Mouse (Mus musculus) naive thymus-derived CD4-positive, alpha-beta T cell, adult 2 months (primary cell): ENCODE measurements around the gene Shisa8.
"Not testable (repeated sequence)": the region's sequence is repeated elsewhere in the genome, so short reads cannot be mapped to it uniquely, and the experiment has no call there.

Source experiments
- DNase-seq: peaks from one replicate; pipeline ENCODE4 v3.0.0-alpha.2; 2011; ENCODE audit warnings: low read depth

Gene Shisa8

DNA sequence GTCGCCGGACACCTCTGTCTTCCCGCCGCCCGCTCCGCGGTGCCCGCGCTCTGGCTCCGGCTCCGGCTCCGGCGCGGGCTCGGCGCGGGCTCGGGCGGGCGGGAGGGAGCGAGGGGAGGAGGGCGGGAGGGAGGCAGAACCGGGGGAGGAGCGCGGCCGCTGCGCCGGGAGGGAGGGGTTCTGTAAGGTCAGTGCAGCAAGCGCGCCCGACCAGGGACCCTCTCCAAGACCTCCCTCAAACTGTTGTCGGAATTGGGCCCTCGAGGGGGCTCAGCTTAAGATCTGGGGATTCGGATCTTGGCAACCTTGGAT, at the start of gene Shisa8:
Gene Shisa8, minus strand, starts transcription at position 64 of the 312 bp plus-strand sequence.
- DNase-seq, result no peak

DNA sequence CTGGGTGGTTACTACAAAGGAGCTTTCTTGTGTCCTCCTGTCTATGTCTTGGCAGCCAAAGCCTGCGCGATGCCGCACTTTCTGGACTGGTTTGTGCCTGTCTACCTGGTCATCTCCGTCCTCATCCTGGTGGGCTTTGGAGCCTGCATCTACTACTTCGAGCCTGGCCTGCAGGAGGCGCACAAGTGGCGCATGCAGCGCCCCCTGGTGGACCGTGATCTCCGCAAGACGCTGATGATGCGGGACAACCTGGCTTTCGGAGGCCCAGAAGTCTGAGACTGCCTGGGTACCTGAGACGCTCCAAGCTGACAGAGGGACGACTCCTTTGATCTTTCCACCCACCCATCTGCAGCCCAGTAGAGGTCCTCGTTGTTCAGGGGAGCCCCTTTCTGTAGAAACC, 46.9 kb upstream of the Shisa8 start:
- peak; percentile 80 for DNase-seq

DNA sequence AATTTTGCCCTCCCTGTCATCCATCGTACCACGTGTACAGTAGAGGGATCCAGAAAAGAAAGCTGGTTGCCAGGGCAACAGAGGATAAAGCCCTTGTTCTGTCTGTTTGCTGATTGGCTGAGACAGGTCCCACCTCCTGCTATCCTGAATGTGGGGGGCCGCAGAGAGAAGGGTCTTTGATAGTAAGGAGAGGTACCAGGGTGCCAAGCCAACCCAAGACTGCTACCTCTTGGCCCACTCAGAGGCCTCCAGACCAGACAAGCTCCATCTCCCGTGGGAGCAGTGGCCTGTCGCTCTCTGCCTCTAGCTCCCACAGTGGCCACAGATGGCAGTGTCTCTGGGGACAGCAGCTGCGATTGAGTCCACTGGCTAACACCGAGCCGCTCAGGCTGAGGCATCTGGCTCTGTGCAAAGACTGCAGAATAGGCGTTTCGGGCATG, 43.3 kb upstream of the Shisa8 start:
- DNase-seq, result no peak

GRCm38 (mm10) chr15:82255248-82255647, 42.6 kb upstream of the Shisa8 start:
- no peak for DNase-seq

GRCm38 (mm10) chr15:82252097-82252496, 39.5 kb upstream of the Shisa8 start, which contains the start of gene 1500009C09Rik:
1500009C09Rik (plus strand) TSS chr15:82252397.
- DNase-seq, result no peak

GRCm38 (mm10) chr15:82251579-82251978, 39.0 kb upstream of the Shisa8 start:
- DNase-seq, result peak; percentile 40

- no peak for DNase-seq
Measured at GRCm38 (mm10) chr15:82247131-82247776, 34.6 kb upstream of the Shisa8 start.

GRCm38 (mm10) chr15:82244805-82245161, 32.2 kb upstream of the Shisa8 start:
- not testable (repeated sequence) for DNase-seq

DNA sequence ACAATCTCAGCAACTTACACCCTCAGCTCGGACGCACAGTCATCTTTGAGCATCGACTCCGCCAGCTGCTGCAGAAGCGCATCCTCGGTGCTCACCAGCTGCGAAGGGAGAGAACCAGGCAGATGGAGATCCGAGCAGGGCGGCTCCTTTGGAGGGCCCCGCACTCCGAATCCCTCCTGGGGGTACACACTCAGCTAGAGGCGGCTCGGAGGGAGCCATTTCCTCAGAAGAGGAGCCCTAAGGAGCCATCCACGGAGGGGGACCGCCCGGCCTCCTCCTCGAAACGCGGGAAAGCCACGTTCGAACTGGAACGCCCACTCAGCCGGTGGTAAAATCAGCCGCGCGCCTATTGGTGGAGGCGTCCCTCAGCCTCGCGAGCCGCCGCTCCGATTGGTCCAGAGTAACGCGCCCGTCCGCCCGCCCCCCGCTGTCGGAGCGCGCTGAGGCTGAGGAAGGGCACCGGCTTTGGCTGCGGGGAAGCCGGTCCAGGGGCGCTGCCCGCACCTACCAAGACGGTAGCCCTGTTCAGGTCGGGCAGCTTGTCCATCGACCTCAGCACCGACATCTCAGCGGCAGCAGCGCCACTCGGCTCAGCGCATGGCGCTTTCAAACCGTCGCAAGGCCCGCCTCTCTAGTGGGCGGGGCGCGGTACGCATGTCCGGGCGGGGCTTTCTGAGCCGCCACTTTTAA, 31.6 kb upstream of the Shisa8 start, which contains the start of gene Cenpm:
Gene Cenpm, minus strand, starts transcription at position 634 of the 690 bp plus-strand sequence.
- DNase-seq, result peak; percentile 95

DNA sequence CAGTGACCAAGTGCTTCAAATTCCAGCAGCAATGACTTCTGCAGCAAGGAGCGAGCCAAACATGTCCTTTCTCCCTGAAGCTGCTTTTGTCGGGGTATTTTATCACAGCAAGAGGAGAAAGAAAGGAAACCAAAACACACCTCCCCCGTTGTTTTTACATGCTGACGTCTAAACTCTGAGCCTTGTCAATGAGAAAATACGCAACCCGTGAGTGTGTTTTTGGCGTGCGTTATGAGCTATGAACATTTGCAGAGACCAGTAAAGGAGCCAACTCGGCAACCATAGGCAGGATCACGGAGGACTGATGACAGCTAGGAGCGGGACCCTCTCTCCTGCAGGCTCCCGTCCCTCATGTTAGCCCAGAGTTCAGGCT, 31.1 kb upstream of the Shisa8 start:
- DNase-seq, result peak; percentile 58

DNA sequence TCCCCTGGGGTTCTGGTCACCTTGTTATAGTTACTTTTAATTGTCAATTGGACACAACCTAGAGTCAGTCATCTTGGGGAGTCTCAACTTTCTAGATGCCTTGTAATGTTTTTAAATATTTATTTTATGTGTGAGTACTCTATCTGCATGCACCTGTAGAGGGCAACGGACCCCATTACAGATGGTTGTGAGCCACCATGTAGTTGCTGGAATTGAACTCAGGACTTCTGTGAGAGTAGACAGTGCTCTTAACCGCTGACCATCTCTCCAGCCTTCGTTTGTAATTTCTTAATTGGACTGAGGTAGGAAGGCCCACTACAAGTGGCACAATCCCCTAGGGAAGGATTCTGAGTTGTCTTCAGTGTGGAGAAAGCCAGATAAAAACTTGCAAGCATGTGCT, 30.7 kb upstream of the Shisa8 start:
- DNase-seq, result no peak

GRCm38 (mm10) chr15:82236565-82236964, 23.9 kb upstream of the Shisa8 start:
- DNase-seq, result peak; percentile 91

GRCm38 (mm10) chr15:82235661-82236060, 23.0 kb upstream of the Shisa8 start:
- DNase-seq, result no peak

GRCm38 (mm10) chr15:82232651-82233050, 20.0 kb upstream of the Shisa8 start:
- no peak for DNase-seq

DNA sequence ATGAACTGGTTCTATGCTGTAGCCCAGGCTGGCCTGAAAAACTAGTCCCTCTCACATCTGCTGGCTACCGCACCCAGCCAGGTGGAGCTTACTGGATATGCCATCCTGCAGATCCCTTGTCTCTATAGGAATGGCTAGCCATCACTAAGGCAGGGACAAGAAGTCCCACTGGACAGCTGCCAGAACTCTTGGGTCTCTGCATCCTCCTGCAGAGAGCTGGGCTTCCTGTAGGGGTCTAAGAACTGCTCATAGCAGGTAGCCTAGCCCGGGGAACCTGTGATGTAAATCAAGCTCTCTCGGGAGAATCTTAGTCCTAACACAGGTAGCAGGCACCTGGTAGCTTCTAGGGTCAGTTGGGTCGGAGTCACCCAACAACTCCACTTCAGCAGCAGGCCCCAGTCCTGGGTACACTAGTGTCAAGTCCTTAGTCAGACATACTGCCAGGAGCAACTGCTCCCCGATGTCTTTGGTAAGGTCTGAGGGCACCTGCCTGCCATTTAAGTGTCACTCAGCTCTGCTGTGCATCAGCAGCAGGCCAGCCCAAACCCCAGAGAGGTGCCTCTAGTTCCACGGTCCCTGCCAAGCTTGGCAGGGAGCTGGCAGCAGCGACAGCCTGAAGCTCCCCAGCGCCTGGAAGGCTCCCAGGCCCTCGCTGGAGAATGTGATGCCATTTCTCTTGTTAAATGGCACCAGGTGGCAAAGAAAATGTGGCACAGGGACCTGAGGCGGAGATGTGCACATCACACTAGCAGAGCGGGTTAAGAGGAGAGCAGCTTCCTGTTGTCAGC, 19.2 kb upstream of the Shisa8 start:
- no peak for DNase-seq

- DNase-seq, result no peak
Measured at GRCm38 (mm10) chr15:82231100-82231499, 18.5 kb upstream of the Shisa8 start.

DNA sequence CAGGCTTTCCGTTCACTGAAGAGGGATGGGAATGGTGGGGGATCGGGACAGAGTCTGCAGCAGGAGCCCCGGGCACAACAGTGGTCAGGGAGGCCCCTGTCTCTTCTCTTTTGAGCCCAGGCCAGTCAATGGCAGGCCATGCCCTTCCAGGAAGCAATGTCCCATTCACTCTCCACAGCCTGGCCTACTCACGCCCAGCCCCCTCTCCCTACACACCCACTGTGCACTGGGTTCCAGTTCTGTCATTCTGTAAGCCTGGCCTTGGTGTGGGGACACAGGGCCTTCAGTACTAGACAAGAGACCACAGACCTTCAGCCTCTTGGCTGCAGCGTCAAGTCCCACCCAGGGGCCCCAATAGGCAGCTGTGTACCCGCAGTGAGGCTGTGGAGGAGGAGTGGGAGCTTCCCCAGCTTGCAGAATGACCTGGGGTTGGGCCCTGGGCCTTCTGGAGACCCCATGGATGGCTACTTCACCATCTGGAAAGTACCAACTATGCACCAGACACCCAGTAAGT, 17.5 kb upstream of the Shisa8 start:
- DNase-seq, result no peak

- no peak for DNase-seq
Measured at GRCm38 (mm10) chr15:82229542-82230045, 17.0 kb upstream of the Shisa8 start.

- DNase-seq, result no peak
Measured at GRCm38 (mm10) chr15:82225769-82226168, 13.2 kb upstream of the Shisa8 start.

GRCm38 (mm10) chr15:82224602-82225215, 12.1 kb upstream of the Shisa8 start:
- DNase-seq, result no peak

GRCm38 (mm10) chr15:82223657-82224601, 11.3 kb upstream of the Shisa8 start, which contains the start of gene Tnfrsf13c:
Tnfrsf13c (minus strand) TSS chr15:82224369.
- DNase-seq, result peak; percentile 56
